Mouse (Mus musculus): Measurements from ENCODE around the gene Llgl2. TPM values are rescaled to one million over a fixed set of nuclear protein-coding genes. Genes with fewer than 3 reads are reported as not detected.

The Llgl2 gene
- polyA plus RNA-seq, 1 experiment from 2014 or later, result 11.2 TPM

GRCm38 (mm10) chr11:115877174-115877755 is 53.4 kb downstream of the Llgl2 start:
- Histone ChIP-seq H3K4me3 (no peak overlapping the region), H3K27me3 (ENCODE audit: low read depth, poor library complexity, severe bottlenecking) (peaks cover 9% of the 10 kb centered on the region), H3K4me1 (peaks cover 11% of the 10 kb centered on the region), H3K27ac (0 out of 2 replicates have a peak overlapping the region, but pooled peaks have one; percentile 15), H3K36me3 (no peaks in the 10 kb centered on the region), H3K9me3 (replicated peaks) (no peaks in the 10 kb centered on the region)
- 59% methylated on average over 6 of the region's 6 CpGs for WGBS
- no peak for DNase-seq (ENCODE audit: low spot score)

- H3K27me3 ChIP-seq (ENCODE audit: low read depth, poor library complexity, severe bottlenecking), result peaks cover 17% of the 10 kb centered on the region
- DNase-seq (ENCODE audit: low spot score), result no peak
- no peaks in the 10 kb centered on the region for H3K9me3 ChIP-seq (replicated peaks)
- H3K36me3 ChIP-seq, result no peaks in the 10 kb centered on the region
- no peak overlapping the region for H3K27ac ChIP-seq
- peaks cover 10% of the 10 kb centered on the region for H3K4me1 ChIP-seq
- 84% methylated on average over 8 of the region's 8 CpGs for WGBS
- no peak overlapping the region for H3K4me3 ChIP-seq
Observed at GRCm38 (mm10) chr11:115878071-115878470, 54.2 kb downstream of the Llgl2 start.

- no peaks in the 10 kb centered on the region for H3K36me3 ChIP-seq
- DNase-seq (ENCODE audit: low spot score), result peak; percentile 68
- no peaks in the 10 kb centered on the region for H3K9me3 ChIP-seq (replicated peaks)
- H3K27me3 ChIP-seq (ENCODE audit: low read depth, poor library complexity, severe bottlenecking), result peaks cover 32% of the 10 kb centered on the region
- H3K4me1 ChIP-seq, result peaks cover 16% of the 10 kb centered on the region
- H3K27ac ChIP-seq, result no peak overlapping the region
- WGBS, result 29% methylated on average over 5 of the region's 5 CpGs
- H3K4me3 ChIP-seq, result no peak overlapping the region
Observed at GRCm38 (mm10) chr11:115881002-115881401, 57.2 kb downstream of the Llgl2 start.

- Histone ChIP-seq H3K27me3 (ENCODE audit: low read depth, poor library complexity, severe bottlenecking) (peaks cover 32% of the 10 kb centered on the region), H3K4me1 (peaks cover 12% of the 10 kb centered on the region), H3K27ac (no peak overlapping the region), H3K9me3 (replicated peaks) (no peaks in the 10 kb centered on the region), H3K4me3 (no peak overlapping the region), H3K36me3 (no peaks in the 10 kb centered on the region)
- no peak for DNase-seq (ENCODE audit: low spot score)
- WGBS, result 22% methylated on average over 17 of the region's 17 CpGs
Observed at GRCm38 (mm10) chr11:115883251-115883650, 59.4 kb downstream of the Llgl2 start.

GRCm38 (mm10) chr11:115884361-115884760 is 60.5 kb downstream of the Llgl2 start:
- WGBS, result 95% methylated on average over 3 of the region's 3 CpGs
- Histone ChIP-seq H3K4me3 (no peak overlapping the region), H3K27me3 (ENCODE audit: low read depth, poor library complexity, severe bottlenecking) (peaks cover 32% of the 10 kb centered on the region), H3K27ac (no peak overlapping the region), H3K36me3 (no peaks in the 10 kb centered on the region), H3K9me3 (replicated peaks) (no peaks in the 10 kb centered on the region), H3K4me1 (peaks cover 13% of the 10 kb centered on the region)
- no peak for DNase-seq (ENCODE audit: low spot score)

GRCm38 (mm10) chr11:115885281-115885680 is 61.4 kb downstream of the Llgl2 start:
- no peak overlapping the region for H3K27ac ChIP-seq
- WGBS, result 71% methylated on average over 11 of the region's 11 CpGs
- H3K27me3 ChIP-seq (ENCODE audit: low read depth, poor library complexity, severe bottlenecking), result peaks cover 32% of the 10 kb centered on the region
- H3K4me1 ChIP-seq, result peaks cover 13% of the 10 kb centered on the region
- no peaks in the 10 kb centered on the region for H3K9me3 ChIP-seq (replicated peaks)
- no peak for DNase-seq (ENCODE audit: low spot score)
- H3K36me3 ChIP-seq, result no peaks in the 10 kb centered on the region
- no peak overlapping the region for H3K4me3 ChIP-seq

- Histone ChIP-seq H3K9me3 (replicated peaks) (no peaks in the 10 kb centered on the region), H3K4me3 (no peak overlapping the region), H3K36me3 (no peaks in the 10 kb centered on the region), H3K27ac (no peak overlapping the region), H3K27me3 (ENCODE audit: low read depth, poor library complexity, severe bottlenecking) (peaks cover 31% of the 10 kb centered on the region), H3K4me1 (peaks cover 16% of the 10 kb centered on the region)
- DNase-seq (ENCODE audit: low spot score), result no peak
- 89% methylated on average over 11 of the region's 11 CpGs for WGBS
Observed at GRCm38 (mm10) chr11:115886446-115886845, 62.6 kb downstream of the Llgl2 start.

GRCm38 (mm10) chr11:115888020-115888419 is 64.2 kb downstream of the Llgl2 start:
- Histone ChIP-seq H3K36me3 (peaks cover 12% of the 10 kb centered on the region), H3K27me3 (ENCODE audit: low read depth, poor library complexity, severe bottlenecking) (peaks cover 15% of the 10 kb centered on the region), H3K9me3 (replicated peaks) (no peaks in the 10 kb centered on the region), H3K27ac (no peak overlapping the region), H3K4me3 (no peak overlapping the region), H3K4me1 (peaks cover 16% of the 10 kb centered on the region)
- DNase-seq (ENCODE audit: low spot score), result no peak
- WGBS, result 91% methylated on average over 5 of the region's 5 CpGs

- Histone ChIP-seq H3K9me3 (replicated peaks) (no peaks in the 10 kb centered on the region), H3K4me1 (peaks cover 10% of the 10 kb centered on the region), H3K27ac (0 out of 2 replicates have a peak overlapping the region, but pooled peaks have one; percentile 5), H3K27me3 (ENCODE audit: low read depth, poor library complexity, severe bottlenecking) (peaks cover 4% of the 10 kb centered on the region), H3K36me3 (peaks cover 23% of the 10 kb centered on the region), H3K4me3 (no peak overlapping the region)
- WGBS, result 82% methylated on average over 6 of the region's 6 CpGs
- DNase-seq (ENCODE audit: low spot score), result no peak
Observed at GRCm38 (mm10) chr11:115889159-115889558, 65.3 kb downstream of the Llgl2 start.

GRCm38 (mm10) chr11:115892213-115892612 is 68.4 kb downstream of the Llgl2 start:
- no peak for DNase-seq (ENCODE audit: low spot score)
- Histone ChIP-seq H3K4me3 (no peak overlapping the region), H3K9me3 (replicated peaks) (no peaks in the 10 kb centered on the region), H3K27ac (peak overlapping the region; percentile 21; the same call in 1 of the 2 replicates), H3K4me1 (peaks cover 7% of the 10 kb centered on the region), H3K27me3 (ENCODE audit: low read depth, poor library complexity, severe bottlenecking) (no peaks in the 10 kb centered on the region), H3K36me3 (peaks cover 54% of the 10 kb centered on the region)
- WGBS, result 62% methylated on average over 6 of the region's 6 CpGs

GRCm38 (mm10) chr11:115893071-115893470 is 69.2 kb downstream of the Llgl2 start:
- no peaks in the 10 kb centered on the region for H3K9me3 ChIP-seq (replicated peaks)
- H3K4me1 ChIP-seq, result peaks cover 6% of the 10 kb centered on the region; the same call in 1 of the 2 replicates
- H3K4me3 ChIP-seq, result no peak overlapping the region
- H3K36me3 ChIP-seq, result peaks cover 57% of the 10 kb centered on the region
- no peak for DNase-seq (ENCODE audit: low spot score)
- no peak overlapping the region for H3K27ac ChIP-seq
- H3K27me3 ChIP-seq (ENCODE audit: low read depth, poor library complexity, severe bottlenecking), result no peaks in the 10 kb centered on the region
- 91% methylated on average over 9 of the region's 9 CpGs for WGBS

- Histone ChIP-seq H3K4me1 (peaks cover 21% of the 10 kb centered on the region), H3K9me3 (replicated peaks) (no peaks in the 10 kb centered on the region), H3K4me3 (no peak overlapping the region), H3K27ac (no peak overlapping the region), H3K36me3 (peaks cover 57% of the 10 kb centered on the region), H3K27me3 (ENCODE audit: low read depth, poor library complexity, severe bottlenecking) (no peaks in the 10 kb centered on the region)
- DNase-seq (ENCODE audit: low spot score), result no peak
- 70% methylated on average over 14 of the region's 14 CpGs for WGBS
Observed at GRCm38 (mm10) chr11:115894755-115895520, 71.1 kb downstream of the Llgl2 start.

- Histone ChIP-seq H3K36me3 (peaks cover 51% of the 10 kb centered on the region), H3K4me1 (peaks cover 32% of the 10 kb centered on the region), H3K27ac (peak overlapping the region; percentile 15; the same call in 1 of the 2 replicates), H3K4me3 (no peak overlapping the region), H3K27me3 (ENCODE audit: low read depth, poor library complexity, severe bottlenecking) (no peaks in the 10 kb centered on the region), H3K9me3 (replicated peaks) (no peaks in the 10 kb centered on the region)
- DNase-seq (ENCODE audit: low spot score), result no peak
- 87% methylated on average over 7 of the region's 7 CpGs for WGBS
Observed at GRCm38 (mm10) chr11:115898446-115898845, 74.6 kb downstream of the Llgl2 start.
